Mouse (Mus musculus) stomach, postnatal 0 days (tissue): ENCODE data around the gene Dram1.

Experiments used
- CTCF ChIP-seq: IDR thresholded peaks from 2 replicates; pipeline ENCODE4 v1.5.1; 2016; ENCODE audit warnings: antibody characterized with exemption, low read depth, mild to moderate bottlenecking, moderate library complexity
- EP300 ChIP-seq: optimal IDR thresholded peaks from 2 replicates; pipeline ENCODE3; 2016; ENCODE audit warnings: antibody characterized with exemption

GRCm38 (mm10) chr10:88420655-88421435, 42.0 kb upstream of the Dram1 start:
- TF ChIP-seq CTCF (no peak), EP300 (no peak)
